Mouse (Mus musculus): ENCODE measurements at regions not wholly inside any gene's neighbourhood (a gene's known extent, or its start where the extent isn't known, plus 50 kb on each side); places are given as distances from the start of the nearest gene placed in this dataset.

DNA sequence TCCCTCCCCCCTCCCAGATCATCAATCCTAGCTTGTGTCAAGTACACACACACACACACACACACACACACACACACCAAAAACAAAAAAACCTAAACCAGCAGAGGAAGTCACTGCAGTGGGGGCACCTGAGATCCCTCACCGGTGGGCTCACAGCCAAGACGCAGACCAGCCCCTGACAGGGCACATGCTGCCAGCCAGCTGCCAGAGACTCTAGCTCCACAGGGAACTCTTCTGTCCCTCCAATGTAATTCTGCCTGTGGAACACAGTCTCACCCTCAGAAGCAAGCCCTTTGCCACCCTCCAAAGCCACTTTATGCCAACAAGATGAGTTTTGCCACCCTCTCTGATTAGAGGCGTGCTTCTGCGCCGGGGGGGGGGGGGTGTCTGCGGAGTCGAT lies 261.3 kb upstream of the Kazn start:
- Histone ChIP-seq H3K79me2 (replicated peaks; ENCODE audit: control insufficient read depth, extremely low read depth, insufficient read depth, poor library complexity, severe bottlenecking) (no peaks in the 10 kb centered on the region), H3K27me3 (replicated peaks) (no peaks in the 10 kb centered on the region), H3K4me1 (ENCODE audit: control insufficient read depth in 1 of 2, insufficient read depth in 2 of 2) (no peaks in the 10 kb centered on the region), H3K9ac (ENCODE audit: insufficient read depth, low read depth) (no peak overlapping the region), H3K27ac (ENCODE audit: insufficient read depth, low read depth) (no peak overlapping the region), H3K9me3 (replicated peaks; ENCODE audit: low read length) (peaks cover 79% of the 10 kb centered on the region), H3K4me2 (ENCODE audit: insufficient read depth, low read depth, poor library complexity, severe bottlenecking) (no peak overlapping the region), H3K36me3 (replicated peaks in 1 of 2; ENCODE audit: control insufficient read depth in 1 of 2, insufficient read depth in 1 of 2, low read length in 1 of 2) (no peaks in the 10 kb centered on the region), H3K4me3 (replicated peaks in 1 of 3; ENCODE audit: low read depth in 2 of 3, low read length in 2 of 3, poor library complexity in 1 of 3) (no peak overlapping the region)
- TF ChIP-seq ZMIZ1 (IDR thresholded peaks at IDR 0.05; ENCODE audit: low read depth, low read length), result no peak
- TF ChIP-seq POLR2A (IDR thresholded peaks at IDR 0.05; ENCODE audit: low read depth, low read length), result no peak
- no peak for TF ChIP-seq E2F4 (IDR thresholded peaks at IDR 0.05; ENCODE audit: insufficient replicate concordance, low read depth, low read length)
- TF ChIP-seq NRF1 (IDR thresholded peaks at IDR 0.05; ENCODE audit: low read depth, low read length), result no peak
- TF ChIP-seq ELF1 (IDR thresholded peaks at IDR 0.05; ENCODE audit: low read depth, low read length), result no peak
- TF ChIP-seq MEF2A (IDR thresholded peaks at IDR 0.05; ENCODE audit: borderline replicate concordance, low read depth, low read length), result no peak
- no peak for TF ChIP-seq CHD2 (IDR thresholded peaks at IDR 0.05; ENCODE audit: low read length)
- TF ChIP-seq RCOR1 (conservative IDR thresholded peaks at IDR 0.05; ENCODE audit: low read depth, low read length), result no peak
- TF ChIP-seq GABPA (IDR thresholded peaks at IDR 0.05; ENCODE audit: insufficient replicate concordance, low read depth, low read length), result no peak
- TF ChIP-seq TCF12 (IDR thresholded peaks at IDR 0.05; ENCODE audit: low read depth, low read length), result no peak
- no peak for TF ChIP-seq MXI1 (IDR thresholded peaks at IDR 0.05; ENCODE audit: low read depth, low read length)
- in situ Hi-C loops (cut with MboI; ENCODE audit: low pct_ligation_motif_present, low pct_unique_long_range_greater_than_20kb, low sequenced_read_pairs), result no loop called here
- no peak for DNase-seq (ENCODE audit: extremely low read depth)
- dilution Hi-C loops (cut with MboI; ENCODE audit: extremely low pct_ligation_motif_present, extremely low pct_unique_long_range_greater_than_20kb, low sequenced_read_pairs), result no loop called here

DNA sequence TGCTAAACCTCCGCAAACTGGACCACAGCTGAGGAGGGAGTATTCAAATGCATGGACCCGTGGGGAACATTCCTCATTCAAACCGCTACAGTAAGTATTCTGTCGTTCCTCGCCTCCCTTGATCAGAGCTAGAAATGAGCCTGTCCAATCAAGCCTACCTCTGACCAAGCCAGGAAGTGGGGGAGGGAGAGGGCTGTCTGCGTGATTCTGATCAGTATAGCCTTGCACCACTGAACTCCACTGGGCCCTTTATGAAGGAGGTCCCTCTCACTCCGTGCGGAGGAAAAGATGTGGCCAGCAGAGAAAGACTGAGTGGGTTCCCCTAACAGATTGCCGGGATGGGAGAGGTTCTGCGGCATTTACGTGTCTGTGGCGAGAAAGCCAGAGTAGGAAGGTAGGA lies 257.4 kb upstream of the Kazn start:
- no peak overlapping the region for H3K9ac ChIP-seq (ENCODE audit: insufficient read depth, low read depth)
- no peak overlapping the region for H3K27ac ChIP-seq (ENCODE audit: insufficient read depth, low read depth)
- H3K79me2 ChIP-seq (replicated peaks; ENCODE audit: control insufficient read depth, extremely low read depth, insufficient read depth, poor library complexity, severe bottlenecking), result no peaks in the 10 kb centered on the region
- no peak for DNase-seq (ENCODE audit: extremely low read depth)
- no peaks in the 10 kb centered on the region for H3K4me1 ChIP-seq (ENCODE audit: control insufficient read depth in 1 of 2, insufficient read depth in 2 of 2)
- peaks cover 88% of the 10 kb centered on the region for H3K9me3 ChIP-seq (replicated peaks; ENCODE audit: low read length)
- no peaks in the 10 kb centered on the region for H3K27me3 ChIP-seq (replicated peaks)
- no peak overlapping the region for H3K4me3 ChIP-seq (replicated peaks in 1 of 3; ENCODE audit: low read depth in 2 of 3, low read length in 2 of 3, poor library complexity in 1 of 3)
- TF ChIP-seq SIN3A (IDR thresholded peaks at IDR 0.05; ENCODE audit: low read length) (no peak), MAX (IDR thresholded peaks at IDR 0.05; ENCODE audit: low read length) (no peak), MAFK (IDR thresholded peaks at IDR 0.05; ENCODE audit: insufficient replicate concordance, low read length) (no peak), ZC3H11A (IDR thresholded peaks at IDR 0.05; ENCODE audit: low read depth, low read length) (no peak), JUND (conservative IDR thresholded peaks at IDR 0.05; ENCODE audit: low read depth, low read length) (no peak), ZNF384 (IDR thresholded peaks at IDR 0.05; ENCODE audit: low read depth, low read length) (no peak), ZKSCAN1 (IDR thresholded peaks at IDR 0.05; ENCODE audit: borderline replicate concordance, low read depth, low read length) (no peak), RAD21 (IDR thresholded peaks at IDR 0.05; ENCODE audit: low read depth, low read length) (no peak), JUN (IDR thresholded peaks at IDR 0.05; ENCODE audit: insufficient read depth, low read depth, low read length) (no peak), MXI1 (IDR thresholded peaks at IDR 0.05; ENCODE audit: low read depth, low read length) (no peak), ELF1 (IDR thresholded peaks at IDR 0.05; ENCODE audit: low read depth, low read length) (no peak)
- in situ Hi-C loops (cut with MboI; ENCODE audit: low pct_ligation_motif_present, low pct_unique_long_range_greater_than_20kb, low sequenced_read_pairs), result no loop called here
- H3K4me2 ChIP-seq (ENCODE audit: insufficient read depth, low read depth, poor library complexity, severe bottlenecking), result no peak overlapping the region
- H3K36me3 ChIP-seq (replicated peaks in 1 of 2; ENCODE audit: control insufficient read depth in 1 of 2, insufficient read depth in 1 of 2, low read length in 1 of 2), result no peaks in the 10 kb centered on the region
- dilution Hi-C loops (cut with MboI; ENCODE audit: extremely low pct_ligation_motif_present, extremely low pct_unique_long_range_greater_than_20kb, low sequenced_read_pairs), result no loop called here

Data from CH12.LX (cell line).